Mouse (Mus musculus) gastrocnemius, adult 2 months (tissue): Measurements from ENCODE around the gene Pfkfb3. TPM values are rescaled to one million over a fixed set of nuclear protein-coding genes. Genes with fewer than 3 reads are reported as not detected.

Experiments used
- DNase-seq: peaks from one replicate; pipeline ENCODE4 v3.0.0; 2022
- H3K27ac ChIP-seq: fragments of 200-600 bp; 2 replicates; pipeline ENCODE4 v1.8.1; 2022; ENCODE audit warnings: mild to moderate bottlenecking
- H3K4me3 ChIP-seq: fragments of 200-600 bp; 2 replicates; pipeline ENCODE4 v1.8.1; 2022; ENCODE audit warnings: mild to moderate bottlenecking, moderate library complexity
- CTCF ChIP-seq: fragments of 200-600 bp; IDR thresholded peaks from 2 replicates; pipeline ENCODE4 v1.8.1; 2022; ENCODE audit warnings: antibody characterized with exemption, mild to moderate bottlenecking, moderate library complexity
- intact Hi-C: fragments of 180-260 bp; cut with DNase I; formaldehyde crosslinking; loops from one replicate; pipeline ENCODE4 v1.15.1; 2025
- total RNA-seq, 2 experiments: library from RNA; stranded (reverse); gene quantifications; 2 replicates each; pipeline ENCODE4 v1.2.3; 2021

The Pfkfb3 gene
- total RNA-seq, 2 experiments from 2014 or later, result 84.9 to 302 TPM

DNA sequence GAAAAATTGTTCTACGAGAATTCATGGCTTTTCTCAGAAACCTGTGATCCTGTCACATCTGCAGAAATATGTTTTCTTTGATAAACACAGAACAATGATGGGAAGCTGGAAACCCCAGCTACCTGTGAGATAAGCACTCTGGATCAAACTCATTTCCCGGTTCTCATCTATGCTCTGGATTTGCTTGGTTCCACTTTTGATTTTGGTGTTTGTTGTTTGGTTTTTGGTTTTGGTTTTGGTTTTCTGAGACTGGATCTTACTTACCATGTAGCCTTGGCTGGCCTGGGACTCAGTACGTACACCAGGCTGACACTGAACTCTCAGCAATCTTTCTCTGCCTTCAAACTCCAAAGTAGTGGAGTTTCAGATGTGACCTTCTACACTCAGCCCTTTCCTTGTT, 38.0 kb downstream of the Pfkfb3 start:
- Histone ChIP-seq H3K27ac (peak overlapping the region; percentile 87), H3K4me3 (peak overlapping the region; percentile 24; the same call in 1 of the 2 replicates)
- intact Hi-C loops, result no loop called here
- TF ChIP-seq CTCF, result no peak
- DNase-seq, result no peak

DNA sequence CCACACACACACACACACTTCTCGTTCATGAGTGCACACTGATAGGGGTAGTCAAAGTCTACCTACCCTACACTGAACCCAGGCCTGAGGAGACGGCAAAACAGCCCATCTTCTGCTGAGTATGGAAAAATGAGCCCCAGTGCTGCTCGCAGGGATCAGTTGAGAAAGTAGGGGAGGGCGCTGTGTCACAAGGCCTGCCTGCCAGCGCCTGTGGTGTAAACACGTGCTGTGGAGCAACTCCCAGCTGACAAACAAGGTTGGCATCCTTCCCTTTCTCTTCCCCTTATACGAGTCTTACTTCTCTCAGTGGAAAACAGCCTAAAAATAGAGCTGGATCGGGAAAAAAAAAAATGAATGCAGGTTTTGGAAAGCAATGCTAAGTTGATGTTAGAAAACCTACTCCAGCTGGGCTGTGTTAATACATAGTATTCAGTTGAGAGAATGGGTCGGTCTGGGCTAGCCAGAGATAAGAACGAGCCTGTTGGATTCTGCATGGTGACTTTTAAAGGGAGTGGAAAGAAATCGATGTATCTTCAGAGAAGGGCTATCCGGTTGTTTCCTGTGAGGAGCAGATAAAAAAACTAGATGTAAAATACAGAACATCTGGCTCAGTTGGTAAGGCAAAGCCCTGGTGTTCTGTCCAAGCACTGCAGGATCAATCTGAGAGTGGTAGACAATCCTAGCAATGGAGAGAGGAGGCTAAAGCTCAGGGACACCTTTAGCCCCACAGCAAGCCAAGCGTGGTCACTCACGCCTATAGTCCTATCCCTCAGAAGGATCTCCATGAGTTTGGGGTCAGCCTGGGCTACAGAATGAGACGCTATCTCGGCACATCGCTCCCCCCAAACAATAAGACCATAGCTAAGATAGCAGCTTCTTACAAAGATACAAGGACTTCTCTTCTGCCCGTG, 40.6 kb downstream of the Pfkfb3 start:
- intact Hi-C loops, result no loop called here
- peak; percentile 86 for DNase-seq
- Histone ChIP-seq H3K27ac (peak overlapping the region; percentile 87), H3K4me3 (peak overlapping the region; percentile 55)
- no peak for TF ChIP-seq CTCF

DNA sequence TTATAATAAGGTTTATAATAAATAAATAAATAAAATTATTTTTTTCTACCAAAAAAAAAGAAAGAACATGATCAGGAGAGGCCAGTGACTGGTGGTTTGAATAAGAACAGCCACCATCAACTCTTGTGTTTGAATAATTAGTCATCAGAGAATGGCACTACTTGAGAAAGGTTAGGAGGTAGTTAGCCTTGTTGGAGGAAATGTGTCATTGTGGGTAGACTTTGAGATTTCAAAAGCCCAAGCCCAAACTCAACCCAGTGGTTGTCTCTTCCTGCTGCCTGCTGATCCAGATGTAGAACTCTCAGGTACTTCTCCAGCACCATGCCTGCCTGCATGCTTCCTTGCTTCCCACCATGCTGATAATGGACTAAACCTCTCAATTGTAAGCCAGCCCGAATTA, 41.8 kb downstream of the Pfkfb3 start:
- H3K27ac ChIP-seq, result peak overlapping the region; percentile 87

DNA sequence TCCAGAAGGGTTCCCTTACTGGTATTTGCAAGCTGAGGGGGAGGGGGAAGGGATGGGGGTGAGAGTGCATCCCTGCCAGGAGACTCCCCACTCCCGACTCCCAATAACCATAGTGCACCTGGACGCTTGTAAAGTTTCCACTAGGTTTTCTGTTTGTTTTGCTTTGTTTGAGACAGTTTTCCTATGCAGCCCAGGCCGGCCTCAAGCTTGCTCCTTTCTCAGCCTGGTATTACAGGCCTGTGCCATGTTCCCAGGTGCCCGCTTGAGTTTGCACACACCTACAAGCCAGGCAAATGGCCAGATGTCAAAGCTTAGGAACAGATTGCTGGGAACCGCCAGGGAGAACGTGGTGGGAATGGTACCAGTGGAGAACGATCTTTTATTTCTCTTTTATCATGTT, 50.1 kb downstream of the Pfkfb3 start:
- peak overlapping the region; percentile 98 for H3K27ac ChIP-seq
- peak; percentile 49 for DNase-seq
- intact Hi-C loops, result no loop called here
- no peak for TF ChIP-seq CTCF
- H3K4me3 ChIP-seq, result peak overlapping the region; percentile 97

More for the DNA sequence above, 41.8 kb downstream of the Pfkfb3 start:
- intact Hi-C loops, result no loop called here
- H3K4me3 ChIP-seq, result peak overlapping the region; percentile 55
- no peak for TF ChIP-seq CTCF
- DNase-seq, result no peak

- TF ChIP-seq CTCF, result peak; percentile 25; the same call in 1 of the 2 replicates
- Histone ChIP-seq H3K4me3 (peak overlapping the region; percentile 97), H3K27ac (peak overlapping the region; percentile 98)
- DNase-seq, result peak; percentile 92
- intact Hi-C loops, result loop anchor here (1.0 kb wide), 1 partner anchor 32 kb away; no protein-coding TSS in a partner anchor
Measured at GRCm38 (mm10) chr2:11502901-11503431, 50.9 kb downstream of the Pfkfb3 start.

- Histone ChIP-seq H3K27ac (peak overlapping the region; percentile 98), H3K4me3 (peak overlapping the region; percentile 97)
- DNase-seq, result peak; percentile 60
- no peak for TF ChIP-seq CTCF
- intact Hi-C loops, result loop anchor here (1.0 kb wide), 1 partner anchor 33 kb away; no protein-coding TSS in a partner anchor
Measured at GRCm38 (mm10) chr2:11502255-11502765, 51.6 kb downstream of the Pfkfb3 start.

DNA sequence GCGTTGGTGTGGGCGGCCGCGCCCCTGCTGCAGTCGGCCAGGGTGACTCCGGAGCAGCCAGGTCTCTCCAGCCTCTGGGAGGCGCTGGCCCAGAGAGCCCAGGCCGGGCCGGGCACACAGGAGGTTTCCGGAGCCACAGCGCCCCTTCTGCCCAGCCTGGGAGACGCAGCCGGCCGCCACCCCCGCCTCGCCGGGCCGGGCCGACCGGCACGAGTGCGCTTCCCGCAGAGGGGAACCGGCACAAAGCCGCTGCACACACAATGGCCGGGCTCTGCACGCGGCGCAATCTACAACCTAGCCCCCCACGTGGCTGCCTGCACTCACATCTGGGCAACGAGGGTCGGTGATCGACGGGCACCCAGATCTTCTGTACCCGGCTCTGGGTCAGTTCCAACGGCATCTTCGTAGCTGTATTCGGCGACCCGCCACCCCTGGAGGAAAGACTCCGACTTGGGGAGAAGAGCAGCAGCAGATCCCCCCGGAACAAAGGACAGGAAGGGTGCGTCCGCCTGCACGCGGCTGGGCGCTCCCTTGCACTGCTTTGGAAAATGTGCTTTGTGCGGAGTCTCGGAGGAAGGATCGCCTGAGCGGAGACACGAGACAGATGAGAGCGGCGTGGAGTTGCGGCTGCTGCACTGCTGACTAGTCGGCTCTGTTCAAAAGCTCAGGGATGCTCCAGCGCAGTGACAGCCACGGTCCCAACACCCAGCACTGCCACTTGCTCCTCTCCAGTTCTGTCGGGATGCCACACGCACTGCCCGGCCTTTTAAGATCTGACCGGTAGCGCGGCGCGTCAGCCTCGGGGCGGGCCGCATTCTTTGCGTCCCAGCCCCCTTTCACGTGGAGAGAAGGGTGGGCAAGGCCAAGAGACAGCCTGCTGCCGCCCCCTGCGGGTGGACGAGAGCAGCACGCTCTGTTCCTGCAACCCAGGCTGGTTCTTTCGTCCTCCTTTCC, 52.3 kb downstream of the Pfkfb3 start:
- intact Hi-C loops, result loop anchor here (1.0 to 2.0 kb wide), 3 partner anchors 34 to 171 kb away; no protein-coding TSS in a partner anchor
- Histone ChIP-seq H3K4me3 (peak overlapping the region; percentile 97), H3K27ac (peak overlapping the region; percentile 98)
- peak; percentile 96 for DNase-seq
- peak; percentile 97 for TF ChIP-seq CTCF

- TF ChIP-seq CTCF, result no peak
- peak; percentile 51 for DNase-seq
- Histone ChIP-seq H3K4me3 (peak overlapping the region; percentile 97), H3K27ac (peak overlapping the region; percentile 98)
- intact Hi-C loops, result loop anchor here (2.0 kb wide), 2 partner anchors 42 to 170 kb away; no protein-coding TSS in a partner anchor
Measured at GRCm38 (mm10) chr2:11500666-11501065, 53.2 kb downstream of the Pfkfb3 start.

DNA sequence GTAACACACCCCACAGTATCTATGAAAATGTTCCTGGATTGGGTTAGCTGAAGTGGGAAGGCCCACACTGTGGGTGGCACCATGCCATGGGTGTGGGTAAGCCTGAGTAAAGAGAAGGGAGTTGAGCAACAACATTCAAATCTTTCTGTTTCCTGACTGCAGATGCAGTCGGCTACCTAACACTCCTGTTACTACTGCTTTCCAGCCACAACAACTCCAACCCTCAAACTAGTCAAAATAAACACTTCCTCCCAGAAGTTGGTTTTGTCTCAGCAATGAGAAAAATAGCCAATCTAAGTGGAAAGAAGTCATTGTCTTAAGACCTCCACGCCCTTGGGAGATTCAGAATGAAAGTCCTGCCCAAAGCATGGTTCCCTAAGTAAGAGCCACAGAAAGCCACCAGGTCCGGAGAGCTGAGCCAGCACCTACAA, 57.3 kb downstream of the Pfkfb3 start:
- intact Hi-C loops, result no loop called here
- peak overlapping the region; percentile 56; the same call in 1 of the 2 replicates for H3K27ac ChIP-seq
- TF ChIP-seq CTCF, result no peak
- H3K4me3 ChIP-seq, result peak overlapping the region; percentile 97
- peak; percentile 66 for DNase-seq

GRCm38 (mm10) chr2:11494841-11495255, 59.0 kb downstream of the Pfkfb3 start:
- intact Hi-C loops, result no loop called here
- TF ChIP-seq CTCF, result no peak
- H3K4me3 ChIP-seq, result peak overlapping the region; percentile 97
- peak overlapping the region; percentile 52 for H3K27ac ChIP-seq
- peak; percentile 82 for DNase-seq

DNA sequence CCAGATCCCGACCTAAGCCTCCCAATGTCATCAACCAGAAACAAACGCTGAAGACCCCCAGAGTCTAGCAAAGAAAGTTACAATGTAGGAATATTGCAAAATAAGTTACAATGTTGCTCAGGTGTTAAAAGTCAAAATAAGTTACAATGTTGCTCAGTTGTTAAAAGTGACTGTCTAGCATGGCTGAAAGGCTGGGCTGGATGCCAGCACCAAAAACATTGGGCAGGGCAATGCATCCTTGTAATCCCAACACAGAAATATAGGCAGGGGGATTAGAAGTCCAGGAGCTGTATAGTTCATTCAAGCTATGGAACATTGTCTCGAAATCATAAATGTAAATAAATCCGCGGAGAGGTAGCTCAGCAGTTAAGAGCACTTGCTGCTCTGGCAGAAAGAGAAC, 61.0 kb downstream of the Pfkfb3 start:
- no peak overlapping the region for H3K4me3 ChIP-seq
- TF ChIP-seq CTCF, result no peak
- intact Hi-C loops, result no loop called here
- no peak for DNase-seq
- peak overlapping the region; percentile 52 for H3K27ac ChIP-seq

GRCm38 (mm10) chr2:11491471-11491870, 62.4 kb downstream of the Pfkfb3 start:
- peak; percentile 14 for DNase-seq
- no peak overlapping the region for H3K4me3 ChIP-seq
- peak overlapping the region; percentile 20; the same call in 1 of the 2 replicates for H3K27ac ChIP-seq
- no peak for TF ChIP-seq CTCF
- intact Hi-C loops, result no loop called here
